Mouse (Mus musculus) c-Kit-positive CD71-positive TER-119-positive erythroid progenitor cells, embryonic 14.5 days (primary cell): ENCODE measurements around the gene Fam155a.
A peak's percentile ranks its signal among the peaks of the same experiment; 100 is the strongest.
"Not testable (repeated sequence)": the region's sequence is repeated elsewhere in the genome, so short reads cannot be mapped to it uniquely, and the experiment has no call there.

Experiments used
- DNase-seq: peaks from one replicate; pipeline ENCODE4 v3.0.0-alpha.2; 2013; ENCODE audit warnings: low spot score

Fam155a gene

GRCm38 (mm10) chr8:9770999-9771605, at the start of gene Fam155a:
TSS of gene Fam155a (minus strand) at chr8:9771161.
- DNase-seq = no peak

GRCm38 (mm10) chr8:9813273-9813946, 42.4 kb upstream of the Fam155a start:
- no peak for DNase-seq

GRCm38 (mm10) chr8:9810955-9811530, 40.1 kb upstream of the Fam155a start:
- DNase-seq = no peak

- DNase-seq = no peak
These were observed 37.6 kb upstream of the Fam155a start for GRCm38 (mm10) chr8:9808596-9808995.

- DNase-seq = no peak
These were observed 34.7 kb upstream of the Fam155a start for GRCm38 (mm10) chr8:9805676-9806075.

- not testable (repeated sequence) for DNase-seq
These were observed 29.4 kb upstream of the Fam155a start for GRCm38 (mm10) chr8:9800346-9800745.

- DNase-seq = no peak
These were observed 29.0 kb upstream of the Fam155a start for GRCm38 (mm10) chr8:9799923-9800322.

GRCm38 (mm10) chr8:9797514-9797913, 26.6 kb upstream of the Fam155a start:
- no peak for DNase-seq

- no peak for DNase-seq
These were observed 24.8 kb upstream of the Fam155a start for GRCm38 (mm10) chr8:9795724-9796123.

- DNase-seq = no peak
These were observed 22.4 kb upstream of the Fam155a start for GRCm38 (mm10) chr8:9793351-9793750.

GRCm38 (mm10) chr8:9780332-9780731, 9.4 kb upstream of the Fam155a start:
- DNase-seq = no peak

- no peak for DNase-seq
These were observed 7.2 kb upstream of the Fam155a start for GRCm38 (mm10) chr8:9778148-9778547.

- no peak for DNase-seq
These were observed 5.9 kb upstream of the Fam155a start for GRCm38 (mm10) chr8:9776818-9777217.

- no peak for DNase-seq
These were observed 1.5 kb upstream of the Fam155a start for GRCm38 (mm10) chr8:9772519-9772840.

GRCm38 (mm10) chr8:9771606-9772518, 901 bp upstream of the Fam155a start:
- DNase-seq = no peak

- DNase-seq = no peak
These were observed 531 bp downstream of the Fam155a start for GRCm38 (mm10) chr8:9770261-9770998.

GRCm38 (mm10) chr8:9769061-9769460, 1.9 kb downstream of the Fam155a start:
- peak; percentile 26 for DNase-seq

- DNase-seq = no peak
These were observed 35.8 kb downstream of the Fam155a start for GRCm38 (mm10) chr8:9735169-9735568.

GRCm38 (mm10) chr8:9709791-9710190, 61.2 kb downstream of the Fam155a start:
- no peak for DNase-seq

GRCm38 (mm10) chr8:9707433-9707832, 63.5 kb downstream of the Fam155a start:
- DNase-seq = no peak

- DNase-seq = no peak
These were observed 76.2 kb downstream of the Fam155a start for GRCm38 (mm10) chr8:9694794-9695193.

GRCm38 (mm10) chr8:9692370-9692769, 78.6 kb downstream of the Fam155a start:
- no peak for DNase-seq
